Mouse (Mus musculus) left cerebral cortex, adult 9 months (tissue): ENCODE data around the gene Adgb.
A peak's percentile ranks its signal among the peaks of the same experiment; 100 is the strongest.

Experiments
- DNase-seq, 2 experiments: peaks; one replicate each; pipeline ENCODE4 v3.0.0; 2022; ENCODE audit warnings: low spot score in 2 of 2

Adgb gene

DNA sequence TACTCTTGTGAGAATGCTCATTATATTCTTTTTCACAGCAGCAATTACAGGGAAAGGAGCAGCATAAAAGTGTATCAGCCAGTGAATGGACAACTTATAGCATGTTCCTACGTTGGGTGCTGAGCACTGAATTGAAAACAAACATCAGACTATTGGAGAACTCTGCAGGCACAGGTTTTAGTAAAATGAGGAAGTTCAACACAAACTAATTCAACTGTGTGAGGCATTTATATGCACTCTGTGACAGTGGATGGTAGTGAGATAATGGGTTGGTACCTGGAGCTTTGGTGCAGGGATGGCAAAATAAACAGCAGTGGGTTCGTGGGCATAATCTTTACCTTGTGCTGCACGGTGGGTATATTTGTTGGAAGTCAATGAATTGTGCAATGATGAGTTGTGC is 121.6 kb downstream of the Adgb start:
- no peak for DNase-seq

DNA sequence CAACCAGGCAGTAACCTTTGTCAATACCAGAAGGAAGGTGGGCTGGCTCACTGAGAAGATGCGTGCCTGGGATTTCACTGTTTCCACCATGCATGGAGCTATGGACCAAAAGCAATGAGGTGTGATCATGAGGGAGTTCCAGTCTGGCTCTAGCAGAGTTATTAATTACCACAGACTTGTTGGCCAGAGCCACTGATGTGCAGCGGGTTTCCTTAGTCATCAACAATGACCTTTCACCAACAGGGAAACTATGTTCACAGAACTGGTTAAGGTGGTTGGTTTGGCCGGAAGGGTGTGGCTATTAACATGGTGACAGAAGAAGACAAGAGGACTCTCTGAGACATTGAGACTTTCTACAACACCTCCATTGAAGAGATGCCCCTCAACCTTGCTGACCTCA is 128.2 kb downstream of the Adgb start:
- DNase-seq: no peak

DNA sequence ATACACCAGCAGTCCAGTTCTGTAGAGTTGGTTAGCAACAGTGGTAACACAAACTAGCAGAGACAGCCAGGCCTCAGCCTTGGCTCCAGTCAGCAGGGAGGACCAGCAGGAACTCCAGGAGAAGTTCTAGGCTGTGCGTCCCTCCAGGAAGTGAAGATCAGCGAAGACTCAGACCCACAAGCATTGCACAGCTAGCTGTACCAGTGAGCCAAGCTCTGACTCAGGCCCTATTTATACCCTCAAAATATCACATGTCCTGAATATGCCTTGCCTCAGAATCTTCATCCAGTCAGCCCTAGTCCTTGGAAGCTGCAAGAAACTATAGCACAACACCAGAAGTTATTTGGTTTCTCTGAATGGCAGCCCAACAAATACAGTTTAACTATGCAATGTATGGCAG is 146.6 kb downstream of the Adgb start:
- peak in 1 of 2 experiments; percentile 51 for DNase-seq

DNA sequence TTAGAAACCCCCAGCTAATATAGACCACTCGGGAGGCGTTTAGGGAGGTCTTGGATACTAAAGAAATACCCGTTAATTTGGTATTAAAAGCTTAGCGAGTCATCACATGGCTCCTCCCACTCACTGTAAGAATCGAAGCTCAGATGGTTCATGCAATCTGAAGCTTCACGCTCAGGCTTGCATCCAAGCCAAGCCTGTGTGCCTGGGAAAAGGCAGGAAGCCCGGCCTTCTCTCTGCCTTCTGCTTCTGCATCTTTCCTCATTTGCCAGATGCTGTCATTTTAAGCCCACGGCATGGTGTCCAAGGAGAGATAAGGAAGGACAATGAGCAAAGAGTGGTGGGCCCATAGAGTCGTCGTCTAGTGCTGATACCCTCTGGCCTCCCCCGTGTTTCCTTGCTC is 149.2 kb downstream of the Adgb start:
- peak in 1 of 2 experiments; percentile 72 for DNase-seq

DNA sequence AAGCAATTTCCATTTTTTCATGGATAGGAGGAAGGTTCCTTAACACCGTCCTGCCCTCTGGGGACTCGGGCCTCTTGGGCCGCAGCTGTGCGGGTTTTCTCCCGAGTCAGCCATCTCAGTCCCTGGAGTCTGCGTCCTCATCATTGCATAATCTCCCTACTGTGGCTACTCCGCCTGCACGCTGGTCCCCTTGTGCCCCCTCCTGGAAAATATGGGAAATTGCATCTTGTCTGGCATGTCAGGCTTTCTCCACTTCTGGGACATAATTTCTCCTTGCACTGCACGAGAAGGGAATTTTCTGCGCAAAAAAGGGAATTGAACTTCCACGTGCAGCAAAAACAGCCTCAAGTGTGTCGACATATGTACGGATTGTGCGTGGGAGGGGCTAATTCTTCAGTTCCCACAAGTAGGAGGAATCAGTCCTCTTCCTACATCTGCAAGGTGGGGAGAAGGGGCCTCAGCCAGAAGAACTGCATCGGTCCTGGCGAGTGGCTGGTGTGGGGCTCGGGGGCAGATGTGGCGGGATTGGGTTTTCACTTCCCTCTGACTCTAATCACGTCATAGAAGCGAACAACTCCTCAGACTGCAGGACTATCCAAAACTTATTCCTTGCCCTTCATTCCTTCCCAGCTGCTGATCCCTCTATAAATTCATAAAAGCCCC is 150.9 kb downstream of the Adgb start:
- DNase-seq: peak; percentile 75 to 83

DNA sequence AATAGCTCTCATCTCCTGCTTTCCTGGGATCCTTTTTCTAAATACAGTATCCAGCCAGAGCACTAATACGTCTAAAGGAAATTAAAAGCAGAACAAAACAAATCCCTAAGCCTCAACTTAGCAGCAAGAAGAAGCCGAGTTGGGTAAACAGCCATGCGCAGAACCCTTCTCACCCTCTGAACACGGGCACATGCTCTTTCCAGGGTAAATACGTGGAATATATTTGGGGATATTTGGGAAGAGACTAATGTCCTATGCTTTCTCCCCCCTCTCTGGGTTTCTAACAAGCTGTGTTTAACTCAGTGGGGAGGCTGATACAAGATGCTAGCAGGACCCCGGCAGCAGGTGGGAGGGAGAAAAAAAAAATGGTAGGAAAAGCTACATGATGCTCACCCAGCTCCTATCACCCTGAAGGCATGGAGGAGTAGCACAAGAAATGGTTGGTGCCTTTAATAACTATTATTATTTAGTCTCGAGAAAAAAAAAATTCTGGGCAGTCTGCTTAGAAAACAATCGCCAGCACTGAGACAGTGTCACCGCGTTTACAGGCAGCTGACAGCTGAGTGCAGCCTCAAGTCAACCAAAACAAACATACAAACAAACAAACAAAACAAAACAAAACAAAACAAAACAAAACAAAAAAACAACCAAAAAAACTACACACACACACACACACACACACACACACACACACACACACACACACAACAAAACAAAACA is 151.6 kb downstream of the Adgb start:
- DNase-seq: peak in 1 of 2 experiments; percentile 37

DNA sequence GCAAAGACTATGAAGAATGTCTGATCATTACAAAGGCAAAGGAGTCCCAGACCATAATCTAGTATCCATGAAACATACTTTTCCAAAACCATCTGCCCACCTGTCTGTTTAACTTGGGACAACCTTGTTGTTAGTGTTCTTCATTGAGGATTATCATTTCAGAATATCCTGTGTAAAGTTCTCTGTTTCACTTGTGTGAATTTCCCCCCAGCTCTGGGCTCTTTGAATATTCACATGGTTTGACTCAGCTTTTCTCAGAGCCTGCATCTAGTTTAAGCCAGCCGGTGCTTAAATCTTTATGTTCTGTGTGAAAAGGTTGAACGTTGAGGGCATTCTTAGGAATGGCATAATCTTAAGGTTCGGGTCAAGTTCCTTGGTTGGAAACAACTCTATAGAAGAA is 154.0 kb downstream of the Adgb start:
- no peak for DNase-seq

DNA sequence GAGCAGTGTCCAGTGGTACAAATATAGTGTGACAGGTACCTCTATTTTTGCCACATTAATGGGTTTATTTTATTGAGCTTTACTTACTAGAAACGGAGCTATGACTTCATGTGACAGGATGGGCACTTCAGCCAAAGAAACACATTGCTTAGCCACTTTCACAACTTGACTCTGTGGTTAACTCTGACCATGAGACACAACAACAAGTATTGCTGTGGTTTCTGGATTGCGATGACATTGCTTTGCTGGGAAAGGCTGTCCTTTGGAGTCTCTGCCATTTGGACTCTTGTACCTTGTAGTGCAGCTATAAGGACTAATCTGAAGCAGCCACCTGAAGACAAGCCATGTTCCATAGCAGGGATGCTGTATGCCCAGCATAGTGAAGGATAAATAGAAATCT is 156.5 kb downstream of the Adgb start:
- DNase-seq: no peak

DNA sequence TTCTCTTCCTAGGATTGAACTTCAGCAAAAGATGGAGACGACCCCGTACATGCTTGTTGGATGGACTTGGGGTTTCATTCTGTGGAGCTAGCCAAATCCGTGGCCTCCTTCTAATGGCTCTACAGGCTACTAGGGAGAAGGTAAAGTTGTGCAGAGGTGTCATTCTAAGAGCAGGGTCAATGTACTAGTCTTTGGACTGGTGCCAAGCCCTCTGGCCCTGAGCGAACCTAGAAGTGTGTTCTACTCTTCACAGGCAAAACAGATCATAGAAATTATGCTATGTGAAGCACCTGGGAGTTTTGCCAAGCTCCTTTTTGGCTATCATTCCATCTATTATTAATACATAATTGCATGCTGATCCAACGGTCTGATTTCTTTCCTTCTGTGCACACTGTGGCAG is 157.6 kb downstream of the Adgb start:
- no peak for DNase-seq

DNA sequence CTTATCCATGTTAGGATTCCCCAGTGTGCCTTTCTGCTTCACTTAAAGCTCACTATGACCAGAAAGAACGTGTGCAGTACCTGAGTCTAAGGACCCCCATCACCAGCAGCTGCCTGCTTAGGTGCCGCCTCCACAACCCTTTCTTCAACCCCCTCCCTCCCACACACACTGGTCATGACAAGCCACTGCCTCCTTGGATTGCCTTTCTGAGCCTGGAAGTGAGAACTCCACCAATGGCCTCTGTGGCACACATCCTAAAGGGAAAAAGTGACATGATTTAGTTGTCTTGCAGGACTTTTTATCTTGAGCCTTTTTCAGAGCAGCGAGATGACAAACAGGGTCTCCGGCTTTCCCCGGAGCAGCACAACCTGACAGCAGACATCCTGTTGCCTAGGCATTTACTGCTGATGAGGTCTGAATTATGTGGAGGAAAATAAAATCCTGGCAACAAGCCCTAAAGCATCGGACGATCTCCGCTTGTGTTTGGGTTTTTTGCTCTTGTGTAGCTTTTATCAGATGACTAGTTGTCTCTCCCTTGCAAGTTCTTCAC is 162.2 kb downstream of the Adgb start:
- no peak for DNase-seq

DNA sequence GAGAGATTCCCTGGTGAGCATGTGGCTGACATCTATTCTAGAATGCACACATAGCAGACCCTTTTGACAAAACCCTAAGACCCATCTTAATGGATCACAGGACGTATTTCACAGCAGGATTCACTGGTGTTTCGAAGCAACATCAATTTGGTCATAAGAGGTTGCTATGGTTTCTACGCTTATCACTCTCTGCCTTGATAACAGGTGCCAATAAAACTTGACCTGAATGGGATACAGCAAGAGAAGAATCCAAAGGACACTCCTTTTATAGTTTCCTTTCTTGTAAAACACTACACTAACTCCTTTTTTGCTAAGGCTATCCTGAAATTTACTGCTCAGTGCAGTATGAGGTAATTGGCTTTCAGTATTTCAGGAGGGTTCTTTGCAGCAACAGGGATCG is 163.1 kb downstream of the Adgb start:
- DNase-seq: no peak

DNA sequence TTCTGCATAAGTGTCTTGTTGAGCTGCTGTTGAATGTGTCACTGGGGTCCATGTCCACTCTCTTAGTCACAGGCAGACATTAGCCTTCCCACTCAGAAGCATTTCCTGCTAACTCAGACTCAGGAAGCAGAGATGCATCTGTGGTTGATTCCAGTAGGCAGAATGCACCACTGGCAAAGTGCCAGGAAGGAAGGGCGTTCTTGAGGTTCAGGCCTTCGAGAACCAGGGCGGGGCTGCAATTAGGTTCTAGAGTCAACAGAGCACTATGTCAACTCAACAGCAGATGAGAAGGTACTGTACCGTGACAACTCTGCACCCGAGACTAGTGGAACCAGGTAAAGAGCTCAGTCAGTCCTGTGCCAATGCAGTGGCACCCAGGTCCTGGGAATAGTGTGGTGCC is 164.7 kb downstream of the Adgb start:
- no peak for DNase-seq

DNA sequence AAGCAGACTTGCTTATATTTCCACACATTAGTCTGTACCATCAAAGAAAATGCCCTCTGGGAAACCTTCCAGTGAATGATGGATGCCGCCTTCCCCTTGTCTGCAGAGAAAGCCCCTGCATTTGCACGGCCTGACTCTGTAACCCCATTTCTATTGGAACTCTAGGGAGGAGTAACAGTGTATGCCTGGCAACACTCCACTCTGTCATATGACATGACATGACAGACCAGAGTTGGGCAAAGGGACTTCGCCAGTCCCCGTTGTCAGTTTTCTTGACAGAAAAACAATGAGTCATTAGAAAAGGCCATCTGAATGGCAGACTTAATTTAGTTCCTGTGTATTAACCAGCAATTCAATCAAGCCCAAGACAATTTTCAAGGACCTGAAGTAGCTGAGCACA is 167.8 kb downstream of the Adgb start:
- DNase-seq: no peak

DNA sequence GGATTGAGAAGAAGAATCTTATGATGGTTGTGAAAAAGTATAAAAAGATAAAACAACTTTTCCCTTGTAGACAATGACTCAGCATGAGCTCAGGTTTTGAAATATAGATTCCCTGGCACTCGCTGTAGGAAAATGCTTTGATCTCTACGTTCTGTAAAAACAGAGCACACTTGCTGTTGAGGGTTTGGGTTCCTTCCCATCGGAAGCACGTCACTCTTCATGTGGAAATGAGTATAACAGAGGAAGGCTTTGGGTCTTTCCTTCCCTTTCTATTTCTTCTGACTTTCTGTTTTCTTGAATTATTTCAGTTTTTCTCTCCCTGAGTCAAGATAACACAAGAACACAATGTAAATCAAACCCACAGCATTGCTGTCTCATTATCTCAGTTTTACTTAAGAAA is 170.4 kb downstream of the Adgb start:
- no peak for DNase-seq

DNA sequence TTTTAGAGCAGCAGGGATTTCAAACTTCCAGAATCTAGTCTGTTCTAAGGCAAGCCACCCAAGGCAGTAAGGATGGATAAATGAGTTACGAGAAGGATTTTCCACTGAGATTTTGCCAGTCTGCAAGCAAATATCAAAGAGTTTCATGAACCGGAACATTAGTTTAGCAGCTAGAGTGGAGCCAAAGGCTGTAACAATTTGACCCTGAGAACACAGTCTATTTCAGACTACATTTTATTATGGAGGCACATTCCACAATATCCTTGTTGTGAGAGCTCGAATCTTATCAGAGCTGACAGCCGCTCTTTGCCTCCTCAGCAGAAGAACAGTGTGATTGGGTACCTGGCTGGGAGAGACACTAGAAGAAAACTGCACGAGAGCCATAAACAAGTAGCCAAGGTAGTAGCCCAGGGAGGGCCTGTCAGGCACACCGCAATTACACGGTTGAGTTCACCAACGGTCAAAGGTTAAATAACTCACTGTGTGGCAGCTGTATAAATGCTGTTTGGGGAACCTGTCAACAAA is 171.1 kb downstream of the Adgb start:
- no peak for DNase-seq

DNA sequence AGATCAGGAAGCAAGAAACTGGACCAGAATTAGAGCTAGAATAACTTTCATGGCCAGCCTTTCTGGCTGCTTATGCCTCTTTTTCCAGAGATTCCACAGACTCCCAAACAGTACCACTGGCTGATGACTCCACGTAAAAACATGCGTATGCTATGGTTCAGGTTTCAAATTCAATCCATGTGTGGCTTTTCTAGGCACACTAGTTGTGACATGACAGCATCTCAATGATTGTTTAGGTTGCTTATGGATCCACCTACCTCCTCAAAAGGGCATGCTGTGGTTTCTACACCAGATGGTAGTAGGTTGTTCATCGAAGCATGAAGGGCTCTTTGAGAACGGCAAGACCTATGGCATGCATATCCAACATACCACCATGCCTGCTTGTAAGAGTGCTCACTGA is 172.1 kb downstream of the Adgb start:
- DNase-seq: no peak

DNA sequence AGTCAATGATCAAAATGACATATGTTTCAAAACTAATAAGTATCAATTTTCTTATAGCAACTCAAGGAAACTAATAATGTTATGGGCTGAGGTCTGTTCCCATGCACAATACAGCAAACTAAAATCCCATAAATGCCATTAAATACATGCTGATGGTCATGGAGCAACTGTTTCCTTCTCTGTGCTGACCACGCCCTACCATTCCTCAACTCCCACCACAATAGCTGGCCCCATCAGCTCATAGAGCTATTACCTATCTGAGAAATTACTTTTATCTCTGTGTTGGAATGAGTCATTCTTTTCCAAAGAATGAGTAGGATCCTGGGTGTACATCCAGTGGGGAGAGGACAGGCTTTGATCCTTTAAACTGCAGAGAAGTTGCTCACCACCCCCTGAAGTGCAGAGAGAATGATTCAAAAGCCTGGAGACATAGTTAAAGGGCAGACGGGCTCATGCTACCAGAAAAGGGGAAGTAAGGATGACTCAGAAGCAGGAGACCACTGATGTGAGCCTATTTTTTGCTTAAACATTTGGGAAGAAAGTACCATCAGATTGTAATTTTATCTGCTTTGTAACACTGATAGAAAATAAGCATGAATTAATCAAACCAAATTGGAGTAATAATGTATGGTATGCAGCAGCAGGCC is 184.8 kb downstream of the Adgb start:
- DNase-seq: peak in 1 of 2 experiments; percentile 7
